Mouse (Mus musculus): ENCODE data around the gene Dnah17. TPM values are rescaled to one million over a fixed set of nuclear protein-coding genes. Genes with fewer than 3 reads are reported as not detected.

Dnah17 gene
- polyA plus RNA-seq, 1 experiment from 2014 or later = 0.20 TPM

GRCm38 (mm10) chr11:118021806-118022205 is 108.6 kb downstream of the Dnah17 start:
- no peak overlapping the region for H3K27ac ChIP-seq (ENCODE audit: low read depth, low read length)
- H3K4me3 ChIP-seq (ENCODE audit: low read depth, low read length) = no peak overlapping the region
- peaks cover 24% of the 10 kb centered on the region for H3K36me3 ChIP-seq (ENCODE audit: control insufficient read depth, insufficient read depth, low read length)
- no peak for ATAC-seq (replicated peaks; ENCODE audit: insufficient number of reproducible peaks, low FRiP score, low TSS enrichment)
- no peaks in the 10 kb centered on the region for H3K9me3 ChIP-seq (replicated peaks; ENCODE audit: control insufficient read depth, low read length)
- no peaks in the 10 kb centered on the region for H3K27me3 ChIP-seq (ENCODE audit: control insufficient read depth, insufficient read depth, low read length)
- 54% methylated on average over 1 of the region's 1 CpGs for WGBS (ENCODE audit: insufficient replicate concordance)
- no peak overlapping the region for H3K9ac ChIP-seq (ENCODE audit: low read depth, low read length)
- H3K4me2 ChIP-seq = no peak overlapping the region
- no peaks in the 10 kb centered on the region for H3K4me1 ChIP-seq (ENCODE audit: control insufficient read depth, insufficient read depth, low read length)

- whole genome bisulfite sequencing (ENCODE audit: insufficient replicate concordance) = 94% methylated on average over 4 of the region's 4 CpGs
- Histone ChIP-seq H3K4me1 (ENCODE audit: control insufficient read depth, insufficient read depth, low read length) (peaks cover 20% of the 10 kb centered on the region), H3K27ac (ENCODE audit: low read depth, low read length) (no peak overlapping the region), H3K4me2 (no peak overlapping the region), H3K9ac (ENCODE audit: low read depth, low read length) (no peak overlapping the region), H3K4me3 (ENCODE audit: low read depth, low read length) (no peak overlapping the region), H3K27me3 (ENCODE audit: control insufficient read depth, insufficient read depth, low read length) (no peaks in the 10 kb centered on the region), H3K9me3 (replicated peaks; ENCODE audit: control insufficient read depth, low read length) (no peaks in the 10 kb centered on the region), H3K36me3 (ENCODE audit: control insufficient read depth, insufficient read depth, low read length) (peaks cover 14% of the 10 kb centered on the region)
- no peak for ATAC-seq (replicated peaks; ENCODE audit: insufficient number of reproducible peaks, low FRiP score, low TSS enrichment)
Observed at GRCm38 (mm10) chr11:118018328-118018727, 112.1 kb downstream of the Dnah17 start.

GRCm38 (mm10) chr11:118015381-118016145 is 114.9 kb downstream of the Dnah17 start:
- Histone ChIP-seq H3K9ac (ENCODE audit: low read depth, low read length) (no peak overlapping the region), H3K4me3 (ENCODE audit: low read depth, low read length) (no peak overlapping the region), H3K4me1 (ENCODE audit: control insufficient read depth, insufficient read depth, low read length) (peaks cover 20% of the 10 kb centered on the region), H3K4me2 (no peak overlapping the region), H3K36me3 (ENCODE audit: control insufficient read depth, insufficient read depth, low read length) (peaks cover 13% of the 10 kb centered on the region), H3K9me3 (replicated peaks; ENCODE audit: control insufficient read depth, low read length) (no peaks in the 10 kb centered on the region), H3K27me3 (ENCODE audit: control insufficient read depth, insufficient read depth, low read length) (no peaks in the 10 kb centered on the region), H3K27ac (ENCODE audit: low read depth, low read length) (no peak overlapping the region; the same call in 1 of the 2 replicates)
- 67% methylated on average over 8 of the region's 8 CpGs for WGBS (ENCODE audit: insufficient replicate concordance)
- no peak for ATAC-seq (replicated peaks; ENCODE audit: insufficient number of reproducible peaks, low FRiP score, low TSS enrichment)

- no peak for ATAC-seq (replicated peaks; ENCODE audit: insufficient number of reproducible peaks, low FRiP score, low TSS enrichment)
- H3K9ac ChIP-seq (ENCODE audit: low read depth, low read length) = no peak overlapping the region
- no peak overlapping the region for H3K4me2 ChIP-seq
- H3K36me3 ChIP-seq (ENCODE audit: control insufficient read depth, insufficient read depth, low read length) = peaks cover 15% of the 10 kb centered on the region; the same call in 1 of the 2 replicates
- no peak overlapping the region for H3K27ac ChIP-seq (ENCODE audit: low read depth, low read length)
- no peak overlapping the region for H3K4me3 ChIP-seq (ENCODE audit: low read depth, low read length)
- WGBS (ENCODE audit: insufficient replicate concordance) = 77% methylated on average over 12 of the region's 12 CpGs
- no peaks in the 10 kb centered on the region for H3K9me3 ChIP-seq (replicated peaks; ENCODE audit: control insufficient read depth, low read length)
- H3K27me3 ChIP-seq (ENCODE audit: control insufficient read depth, insufficient read depth, low read length) = no peaks in the 10 kb centered on the region
- peaks cover 26% of the 10 kb centered on the region for H3K4me1 ChIP-seq (ENCODE audit: control insufficient read depth, insufficient read depth, low read length)
Observed at GRCm38 (mm10) chr11:118014391-118014995, 115.9 kb downstream of the Dnah17 start.

GRCm38 (mm10) chr11:118013339-118013738 is 117.1 kb downstream of the Dnah17 start:
- no peak overlapping the region for H3K27ac ChIP-seq (ENCODE audit: low read depth, low read length)
- 77% methylated on average over 2 of the region's 2 CpGs for WGBS (ENCODE audit: insufficient replicate concordance)
- no peak overlapping the region for H3K4me2 ChIP-seq
- no peak for ATAC-seq (replicated peaks; ENCODE audit: insufficient number of reproducible peaks, low FRiP score, low TSS enrichment)
- peaks cover 37% of the 10 kb centered on the region for H3K4me1 ChIP-seq (ENCODE audit: control insufficient read depth, insufficient read depth, low read length)
- H3K27me3 ChIP-seq (ENCODE audit: control insufficient read depth, insufficient read depth, low read length) = no peaks in the 10 kb centered on the region
- no peak overlapping the region for H3K4me3 ChIP-seq (ENCODE audit: low read depth, low read length)
- H3K9ac ChIP-seq (ENCODE audit: low read depth, low read length) = peak overlapping the region; percentile 39; the same call in 1 of the 2 replicates
- peaks cover 13% of the 10 kb centered on the region; the same call in 1 of the 2 replicates for H3K36me3 ChIP-seq (ENCODE audit: control insufficient read depth, insufficient read depth, low read length)
- H3K9me3 ChIP-seq (replicated peaks; ENCODE audit: control insufficient read depth, low read length) = no peaks in the 10 kb centered on the region

- H3K4me2 ChIP-seq = no peak overlapping the region
- 75% methylated on average over 1 of the region's 1 CpGs for WGBS (ENCODE audit: insufficient replicate concordance)
- no peak overlapping the region for H3K4me3 ChIP-seq (ENCODE audit: low read depth, low read length)
- no peaks in the 10 kb centered on the region for H3K27me3 ChIP-seq (ENCODE audit: control insufficient read depth, insufficient read depth, low read length)
- H3K4me1 ChIP-seq (ENCODE audit: control insufficient read depth, insufficient read depth, low read length) = peaks cover 45% of the 10 kb centered on the region
- peaks cover 8% of the 10 kb centered on the region; the same call in 1 of the 2 replicates for H3K36me3 ChIP-seq (ENCODE audit: control insufficient read depth, insufficient read depth, low read length)
- no peak for ATAC-seq (replicated peaks; ENCODE audit: insufficient number of reproducible peaks, low FRiP score, low TSS enrichment)
- no peak overlapping the region for H3K9ac ChIP-seq (ENCODE audit: low read depth, low read length)
- no peaks in the 10 kb centered on the region for H3K9me3 ChIP-seq (replicated peaks; ENCODE audit: control insufficient read depth, low read length)
- H3K27ac ChIP-seq (ENCODE audit: low read depth, low read length) = no peak overlapping the region
Observed at GRCm38 (mm10) chr11:118012595-118012994, 117.8 kb downstream of the Dnah17 start.

GRCm38 (mm10) chr11:118009865-118010571 is 120.4 kb downstream of the Dnah17 start:
- Histone ChIP-seq H3K27me3 (ENCODE audit: control insufficient read depth, insufficient read depth, low read length) (no peaks in the 10 kb centered on the region), H3K4me1 (ENCODE audit: control insufficient read depth, insufficient read depth, low read length) (peaks cover 40% of the 10 kb centered on the region), H3K9ac (ENCODE audit: low read depth, low read length) (peak overlapping the region; percentile 52; the same call in 1 of the 2 replicates), H3K27ac (ENCODE audit: low read depth, low read length) (no peak overlapping the region), H3K36me3 (ENCODE audit: control insufficient read depth, insufficient read depth, low read length) (peaks cover 21% of the 10 kb centered on the region; the same call in 1 of the 2 replicates), H3K9me3 (replicated peaks; ENCODE audit: control insufficient read depth, low read length) (no peaks in the 10 kb centered on the region), H3K4me2 (no peak overlapping the region; the same call in 1 of the 2 replicates), H3K4me3 (ENCODE audit: low read depth, low read length) (no peak overlapping the region)
- 56% methylated on average over 4 of the region's 4 CpGs for WGBS (ENCODE audit: insufficient replicate concordance)
- ATAC-seq (replicated peaks; ENCODE audit: insufficient number of reproducible peaks, low FRiP score, low TSS enrichment) = no peak

GRCm38 (mm10) chr11:118008843-118009242 is 121.6 kb downstream of the Dnah17 start:
- H3K9ac ChIP-seq (ENCODE audit: low read depth, low read length) = peak overlapping the region; percentile 52
- H3K27ac ChIP-seq (ENCODE audit: low read depth, low read length) = peak overlapping the region; percentile 74
- no peaks in the 10 kb centered on the region for H3K9me3 ChIP-seq (replicated peaks; ENCODE audit: control insufficient read depth, low read length)
- no peak overlapping the region for H3K4me2 ChIP-seq
- peaks cover 23% of the 10 kb centered on the region; the same call in 1 of the 2 replicates for H3K36me3 ChIP-seq (ENCODE audit: control insufficient read depth, insufficient read depth, low read length)
- no peak for ATAC-seq (replicated peaks; ENCODE audit: insufficient number of reproducible peaks, low FRiP score, low TSS enrichment)
- no peaks in the 10 kb centered on the region for H3K27me3 ChIP-seq (ENCODE audit: control insufficient read depth, insufficient read depth, low read length)
- H3K4me3 ChIP-seq (ENCODE audit: low read depth, low read length) = no peak overlapping the region
- H3K4me1 ChIP-seq (ENCODE audit: control insufficient read depth, insufficient read depth, low read length) = peaks cover 38% of the 10 kb centered on the region
- 69% methylated on average over 8 of the region's 8 CpGs for WGBS (ENCODE audit: insufficient replicate concordance)
